Comparison of ENCODE assay signal across 26 mouse cellular contexts in genomic region chr13:92847336-92847735, GRCm38 (mm10). TPM values are rescaled to one million over a fixed set of nuclear protein-coding genes. Genes with fewer than 3 reads are reported as not detected.
DNase-seq lines count a peak whose midpoint lies in the region; ATAC-seq lines count a peak whose summit lies in the region.
"Had no signal": no experiment of that assay in that cellular context is flagged by ENCODE, and none has a peak within 500 bp of the region (broad histone marks: within the 10 kb centered on the region; RNA-seq: fewer than 3 reads in every experiment).

No protein-coding gene starts in this region.

- H3K9ac ChIP-seq in intestine, embryonic 14.5 days (ENCODE audit: low read length), result no peak overlapping the region
- H3K9ac ChIP-seq in intestine, embryonic 15.5 days, result no peak overlapping the region
- no peak overlapping the region for H3K9ac ChIP-seq in liver, embryonic 15.5 days
- H3K9ac ChIP-seq in midbrain, embryonic 15.5 days, result no peak overlapping the region
- H3K9ac ChIP-seq: embryonic facial prominence, embryonic 12.5 days; forebrain, embryonic 12.5 days; heart, embryonic 15.5 days; hindbrain, embryonic 13.5 days had no signal

- no peak for ATAC-seq in intestine, embryonic 14.5 days (replicated peaks; ENCODE audit: low FRiP score, low TSS enrichment, low read depth)
- ATAC-seq in intestine, embryonic 15.5 days, result no peak
- peak; percentile 61 for ATAC-seq in liver, embryonic 15.5 days (ENCODE audit: insufficient read depth)
- ATAC-seq in midbrain, embryonic 15.5 days (replicated peaks), result no peak
- ATAC-seq: CD4-positive, CD25-positive, alpha-beta regulatory T cell, adult 4 months; forebrain, embryonic 16.5 days; hindbrain, postnatal 0 days had no signal

- no peaks in the 10 kb centered on the region for H3K9me3 ChIP-seq in intestine, embryonic 14.5 days (ENCODE audit: control insufficient read depth, low read length)
- H3K9me3 ChIP-seq in intestine, embryonic 15.5 days, result no peaks in the 10 kb centered on the region
- H3K9me3 ChIP-seq in liver, embryonic 15.5 days (replicated peaks), result no peaks in the 10 kb centered on the region
- H3K9me3 ChIP-seq in midbrain, embryonic 15.5 days, result no peaks in the 10 kb centered on the region
- H3K9me3 ChIP-seq: embryonic facial prominence, embryonic 12.5 days; forebrain, embryonic 12.5 days; heart, embryonic 15.5 days; hindbrain, embryonic 13.5 days had no signal

- H3K4me2 ChIP-seq in intestine, embryonic 14.5 days (ENCODE audit: low read length), result no peak overlapping the region
- no peak overlapping the region for H3K4me2 ChIP-seq in intestine, embryonic 15.5 days (replicated peaks)
- peak overlapping the region; percentile 38 for H3K4me2 ChIP-seq in liver, embryonic 15.5 days
- H3K4me2 ChIP-seq in midbrain, embryonic 15.5 days, result no peak overlapping the region
- H3K4me2 ChIP-seq: embryonic facial prominence, embryonic 12.5 days; forebrain, embryonic 12.5 days; heart, embryonic 11.5 days; heart, embryonic 15.5 days; hindbrain, embryonic 13.5 days had no signal

- H3K27me3 ChIP-seq in intestine, embryonic 14.5 days (replicated peaks; ENCODE audit: control insufficient read depth, insufficient read depth, low read length), result no peaks in the 10 kb centered on the region
- H3K27me3 ChIP-seq in intestine, embryonic 15.5 days (replicated peaks), result no peaks in the 10 kb centered on the region
- H3K27me3 ChIP-seq in liver, embryonic 15.5 days, result no peaks in the 10 kb centered on the region
- H3K27me3 ChIP-seq in midbrain, embryonic 15.5 days (replicated peaks), result 0 out of 2 replicates have a peak, but pooled peaks cover under 1% of the 10 kb centered on the region
- H3K27me3 ChIP-seq: embryonic facial prominence, embryonic 12.5 days; forebrain, embryonic 12.5 days; heart, embryonic 15.5 days; hindbrain, embryonic 13.5 days had no signal

- WGBS in intestine, embryonic 14.5 days, result 93% methylated on average over 7 of the region's 7 CpGs
- 93% methylated on average over 7 of the region's 7 CpGs for WGBS in intestine, embryonic 15.5 days
- 35% methylated on average over 7 of the region's 7 CpGs for WGBS in liver, embryonic 15.5 days (ENCODE audit: insufficient replicate concordance)
- 88% methylated on average over 7 of the region's 7 CpGs for WGBS in midbrain, embryonic 15.5 days

- H3K36me3 ChIP-seq in intestine, embryonic 14.5 days (ENCODE audit: control insufficient read depth, insufficient read depth, low read length), result peaks cover 53% of the 10 kb centered on the region
- H3K36me3 ChIP-seq in intestine, embryonic 15.5 days, result 0 out of 2 replicates have a peak, but pooled peaks cover 3% of the 10 kb centered on the region
- peaks cover 26% of the 10 kb centered on the region for H3K36me3 ChIP-seq in liver, embryonic 15.5 days (replicated peaks)
- peaks cover 14% of the 10 kb centered on the region; the same call in 1 of the 2 replicates for H3K36me3 ChIP-seq in midbrain, embryonic 15.5 days (replicated peaks)

- H3K4me1 ChIP-seq in intestine, embryonic 14.5 days (replicated peaks; ENCODE audit: control insufficient read depth, insufficient read depth, low read length), result peaks cover 6% of the 10 kb centered on the region; the same call in 1 of the 2 replicates
- no peaks in the 10 kb centered on the region for H3K4me1 ChIP-seq in intestine, embryonic 15.5 days (replicated peaks)
- peaks cover 41% of the 10 kb centered on the region for H3K4me1 ChIP-seq in liver, embryonic 15.5 days (replicated peaks)
- H3K4me1 ChIP-seq in midbrain, embryonic 15.5 days, result peaks cover 8% of the 10 kb centered on the region; the same call in 1 of the 2 replicates

- peak; percentile 38 for DNase-seq in intestine, embryonic 14.5 days (ENCODE audit: low spot score)
- peak; percentile 25 for DNase-seq in MEL-GATA-1-ER (ENCODE audit: extremely low read depth, low read depth)
- DNase-seq in lung, postnatal 4 days, result no peak
- DNase-seq in left cerebral cortex, adult 8-10 months (ENCODE audit: low spot score in 2 of 2), result no peak
- DNase-seq: adrenal gland, adult 8-10 months; adrenal gland, postnatal 36 days; B cell, adult 2 months; cerebellum, adult 11 months; cerebellum, adult 8-10 months; cerebellum, postnatal 14 days; gastrocnemius, postnatal 10 days; heart, adult 2 months; heart, postnatal 14 days had no signal

- no peak overlapping the region for H3K27ac ChIP-seq in intestine, embryonic 14.5 days (ENCODE audit: low read depth)
- H3K27ac ChIP-seq in intestine, embryonic 15.5 days, result no peak overlapping the region
- H3K27ac ChIP-seq in liver, embryonic 15.5 days (replicated peaks), result peak overlapping the region; percentile 68
- no peak overlapping the region for H3K27ac ChIP-seq in midbrain, embryonic 15.5 days
- H3K27ac ChIP-seq: embryonic facial prominence, embryonic 12.5 days; forebrain, embryonic 12.5 days; heart, adult 2 months; heart, embryonic 15.5 days; hindbrain, embryonic 13.5 days; hindbrain, postnatal 0 days had no signal

- H3K4me3 ChIP-seq in intestine, embryonic 14.5 days (ENCODE audit: low read depth, low read length), result no peak overlapping the region
- no peak overlapping the region for H3K4me3 ChIP-seq in intestine, embryonic 15.5 days (replicated peaks)
- H3K4me3 ChIP-seq in liver, embryonic 15.5 days (replicated peaks), result no peak overlapping the region
- H3K4me3 ChIP-seq in midbrain, embryonic 15.5 days, result no peak overlapping the region
- H3K4me3 ChIP-seq: embryonic facial prominence, embryonic 12.5 days; forebrain, embryonic 12.5 days; heart, adult 2 months; heart, embryonic 15.5 days; hindbrain, embryonic 13.5 days had no signal

RNA-seq across cellular contexts. Expression of gene Mtx3, which starts 2.8 kb away (rescaled TPM):
- polyA plus RNA-seq in intestine, embryonic 14.5 days (2014; fragmentation: Nextera tagmentation; extraction: Ambion mirVana), result 6.3 TPM in 2 replicates
- polyA plus RNA-seq in intestine, embryonic 15.5 days (2015; fragmentation: Nextera tagmentation; extraction: Ambion mirVana), result 3.1 and 3.6 TPM in 2 replicates
- polyA plus RNA-seq in liver, embryonic 15.5 days (2015; fragmentation: Nextera tagmentation; extraction: Ambion mirVana), result 0.52 and 0.83 TPM in 2 replicates
- polyA plus RNA-seq in midbrain, embryonic 15.5 days (2015; fragmentation: Nextera tagmentation; extraction: Ambion mirVana), result 4.1 and 4.2 TPM in 2 replicates
- 10 to 100 TPM; 28.9 to 39.7 (median 32.3) TPM for total RNA-seq in left cerebral cortex, adult 8-10 months (2022)

RNA-seq across cellular contexts. Expression of gene Thbs4, which starts 52.7 kb away (rescaled TPM):
- polyA plus RNA-seq in intestine, embryonic 14.5 days (2014; fragmentation: Nextera tagmentation; extraction: Ambion mirVana), result 30.2 and 37.1 TPM in 2 replicates
- polyA plus RNA-seq in intestine, embryonic 15.5 days (2015; fragmentation: Nextera tagmentation; extraction: Ambion mirVana), result 23.2 TPM in 2 replicates
- 0.30 and 0.45 TPM in 2 replicates for polyA plus RNA-seq in liver, embryonic 15.5 days (2015; fragmentation: Nextera tagmentation; extraction: Ambion mirVana)
- polyA plus RNA-seq in midbrain, embryonic 15.5 days (2015; fragmentation: Nextera tagmentation; extraction: Ambion mirVana), result 2.2 and 2.5 TPM in 2 replicates
- total RNA-seq in left cerebral cortex, adult 8-10 months (2022), result 10 to 100 TPM; 11.1 to 16.7 (median 13.9) TPM
- total RNA-seq: common myeloid progenitor, adult 5-6 weeks; hematopoietic stem cell, adult 5-6 weeks had no signal
- polyA plus RNA-seq: CD4-positive, CD25-positive, alpha-beta regulatory T cell, adult 4 months had no signal

Comparison
In these comparisons a context has a peak if more than half of its experiments do, and no peak if none do; other contexts are left out.
1. DNase-seq: peak in intestine, embryonic 14.5 days (single experiment) and MEL-GATA-1-ER (single experiment); none in lung, postnatal 4 days (0 of 2) and left cerebral cortex, adult 8-10 months (0 of 2).